Comparison of ENCODE assay signal across 19 mouse cellular contexts in genomic region chr6:30456991-30457390, GRCm38 (mm10). TPM values are rescaled to one million over a fixed set of nuclear protein-coding genes. Genes with fewer than 3 reads are reported as not detected.
"Had no signal": no experiment of that assay in that cellular context is flagged by ENCODE, and none has a peak within 500 bp of the region (broad histone marks: within the 10 kb centered on the region; RNA-seq: fewer than 3 reads in every experiment).

No protein-coding gene starts in this region.

- H3K27me3 ChIP-seq: kidney, embryonic 15.5 days; limb, embryonic 12.5 days; midbrain, embryonic 15.5 days; neural tube, embryonic 15.5 days had no signal

- H3K9me3 ChIP-seq: kidney, embryonic 15.5 days; limb, embryonic 12.5 days; liver, embryonic 13.5 days; midbrain, embryonic 15.5 days; neural tube, embryonic 15.5 days had no signal

- ATAC-seq: liver, postnatal 0 days; midbrain, embryonic 15.5 days had no signal

- H3K4me2 ChIP-seq: kidney, embryonic 15.5 days; limb, embryonic 12.5 days; liver, embryonic 13.5 days; midbrain, embryonic 15.5 days; neural tube, embryonic 15.5 days had no signal

- H3K9ac ChIP-seq: kidney, embryonic 15.5 days; limb, embryonic 12.5 days; liver, embryonic 13.5 days; liver, postnatal 0 days; midbrain, embryonic 15.5 days; neural tube, embryonic 15.5 days had no signal

- H3K27ac ChIP-seq: kidney, embryonic 15.5 days; limb, embryonic 12.5 days; liver, embryonic 13.5 days; midbrain, embryonic 15.5 days; neural tube, embryonic 15.5 days had no signal

- H3K4me3 ChIP-seq: kidney, embryonic 15.5 days; limb, embryonic 12.5 days; liver, embryonic 13.5 days; midbrain, embryonic 15.5 days; myocyte; neural tube, embryonic 15.5 days had no signal

- DNase-seq: kidney, adult 2 months; kidney, postnatal 14 days; layer of hippocampus, adult 9-11 months; layer of hippocampus, postnatal 36 days; liver; liver, embryonic 13.5 days; liver, postnatal 0 days; right cerebral cortex, adult 18-20 months; right cerebral cortex, postnatal 25 days; thymus, postnatal 4 days had no signal

RNA-seq across cellular contexts. Expression of gene Ssmem1, which starts 52.7 kb away (rescaled TPM):
- total RNA-seq: megakaryocyte progenitor cell, adult 5-6 weeks had no signal
- polyA plus RNA-seq: kidney, embryonic 15.5 days; large intestine, adult 2 months; limb, embryonic 12.5 days; liver, postnatal 0 days; neural tube, embryonic 15.5 days; small intestine, adult 2 months; stomach, embryonic 16.5 days had no signal
